Mouse (Mus musculus) kidney, postnatal 4 days (tissue): ENCODE measurements around the gene Hoxd4.

Experiments used
- DNase-seq, 2 experiments: peaks; one replicate each; pipeline ENCODE4 v3.0.0; 2021; ENCODE audit warnings: mixed read lengths in 2 of 2

Gene Hoxd4

DNA sequence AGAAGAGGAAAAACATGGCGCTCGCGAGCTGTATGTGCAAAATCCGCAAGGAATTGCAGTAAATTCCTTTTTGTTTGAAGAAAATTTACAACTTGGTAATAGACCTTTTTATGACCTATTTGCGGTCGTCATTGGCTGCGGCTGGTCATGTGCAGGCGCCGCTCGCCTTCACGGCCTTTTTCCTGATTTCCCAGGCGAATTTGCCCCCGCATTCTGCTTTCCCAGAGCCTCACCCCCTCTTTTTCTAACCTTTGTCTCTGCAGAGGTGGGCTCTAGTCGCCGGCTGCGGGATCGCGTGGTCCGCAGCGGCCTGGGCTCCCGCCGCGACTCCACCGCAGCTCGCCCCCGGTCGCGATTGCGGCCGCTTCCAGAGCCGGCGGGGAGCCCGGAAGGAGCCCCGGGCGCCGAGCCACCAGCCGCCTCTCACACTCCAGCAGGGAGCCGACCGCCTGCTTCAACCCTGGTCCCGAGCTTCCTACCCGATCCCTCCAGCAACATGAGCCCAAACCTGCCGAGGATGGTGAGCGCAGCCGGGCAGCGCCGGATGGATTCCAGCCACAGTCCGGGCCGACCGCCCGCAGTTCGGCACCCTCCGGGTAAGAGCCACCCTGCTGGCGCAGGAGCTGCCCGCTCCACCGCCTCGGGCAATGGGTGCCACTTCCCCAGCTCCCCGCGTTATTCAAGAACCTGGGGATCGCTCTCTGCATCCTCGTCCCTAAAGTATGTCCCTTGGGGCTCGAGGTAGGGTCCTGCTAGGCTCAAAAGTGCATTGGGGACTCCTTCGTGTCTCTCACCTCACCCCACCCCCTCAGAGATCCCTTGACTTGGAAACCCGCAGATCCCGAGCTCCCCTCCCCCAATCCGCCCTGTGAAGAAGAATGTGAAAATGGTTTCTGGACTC lies at the start of gene Hoxd4, which contains the start of gene Hoxd3:
Hoxd4 (plus strand) TSS at position 209 of the 901 bp plus-strand sequence.
Hoxd3 (plus strand) TSS at position 207 of the 901 bp plus-strand sequence.
- peak; percentile 80 to 88 for DNase-seq

DNA sequence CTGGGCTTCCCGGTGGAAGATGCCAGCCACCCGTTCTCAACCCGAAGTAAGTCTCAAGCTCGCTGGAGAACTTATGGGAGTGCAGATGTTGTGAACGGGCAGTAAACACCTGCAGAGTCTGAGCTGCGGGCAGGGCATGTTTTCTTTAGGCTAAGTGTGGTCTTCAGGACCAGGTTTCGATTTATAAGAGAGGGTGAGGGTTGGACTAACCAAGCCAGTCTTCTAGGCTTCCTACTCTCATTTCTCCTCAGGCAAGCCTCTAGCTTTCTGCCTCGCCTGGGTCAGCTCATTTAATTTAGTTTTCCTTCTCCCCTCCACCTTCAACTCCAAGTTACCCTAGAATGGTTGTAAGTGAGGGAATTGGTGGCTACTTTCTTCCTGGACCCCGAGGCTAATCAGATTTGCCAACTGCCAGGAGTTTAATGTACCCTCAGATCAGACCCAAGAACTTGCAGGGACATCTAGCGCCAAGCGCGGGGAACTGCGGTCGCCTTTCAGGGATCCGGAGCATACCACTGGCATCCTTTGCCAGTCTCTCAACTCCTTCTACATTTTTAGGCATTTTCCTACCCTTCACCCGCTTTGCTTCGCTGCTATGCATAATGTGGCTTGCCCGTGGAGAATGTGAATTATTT lies 48.3 kb upstream of the Hoxd4 start:
- peak; percentile 81 to 86 for DNase-seq

DNA sequence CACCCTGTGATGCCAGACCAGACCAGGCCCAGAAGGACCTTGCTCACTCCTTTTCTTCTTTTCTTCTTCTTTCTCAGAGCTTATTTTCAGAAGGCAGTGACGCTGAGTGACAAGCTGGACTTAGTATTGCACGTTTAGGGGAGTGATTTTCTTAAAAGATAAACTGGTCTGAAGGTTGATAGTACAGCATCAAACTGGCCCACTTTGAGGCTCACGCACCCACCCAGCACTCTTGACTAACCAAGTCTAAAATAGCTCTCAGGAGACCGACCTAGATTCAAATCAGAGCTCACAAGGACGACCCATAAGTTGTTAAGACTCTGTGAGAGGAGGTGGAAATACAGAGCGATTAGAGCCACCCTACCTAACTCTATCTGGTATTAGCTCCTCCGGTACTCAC lies 45.3 kb upstream of the Hoxd4 start:
- peak in 1 of 2 experiments; percentile 9 for DNase-seq

DNA sequence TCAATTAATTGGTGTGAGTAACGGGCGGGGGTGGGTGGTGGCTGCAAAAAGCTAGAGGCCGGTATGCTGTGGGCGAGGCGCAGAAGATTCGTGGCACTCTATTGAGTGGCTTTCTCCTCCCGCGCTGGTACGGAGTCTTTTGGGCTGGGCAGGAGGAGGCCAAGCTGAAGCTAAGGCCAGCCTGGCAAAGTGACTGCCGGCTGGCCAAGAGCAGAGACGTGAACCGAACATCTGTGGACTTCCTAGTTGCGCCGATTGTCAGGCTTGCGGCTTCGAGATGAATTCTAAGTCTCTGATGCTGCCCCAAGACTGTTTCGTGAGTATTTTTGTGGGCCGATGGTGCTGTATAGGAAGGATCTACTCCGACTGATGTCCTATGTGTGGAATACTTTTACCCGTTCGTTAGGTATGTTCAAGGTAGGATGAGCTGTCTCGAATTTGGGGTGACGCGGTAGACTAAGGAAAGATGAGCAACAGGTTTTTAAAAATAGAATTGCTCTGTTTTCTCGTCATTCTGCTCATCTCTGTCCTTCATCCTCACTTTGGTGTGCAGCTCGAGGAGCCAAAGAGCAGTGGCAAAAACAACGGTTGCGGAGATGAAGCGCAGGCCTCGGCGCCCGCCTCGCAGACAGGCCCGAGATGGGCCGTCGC lies 44.4 kb upstream of the Hoxd4 start:
- DNase-seq: peak in 1 of 2 experiments; percentile 53

DNA sequence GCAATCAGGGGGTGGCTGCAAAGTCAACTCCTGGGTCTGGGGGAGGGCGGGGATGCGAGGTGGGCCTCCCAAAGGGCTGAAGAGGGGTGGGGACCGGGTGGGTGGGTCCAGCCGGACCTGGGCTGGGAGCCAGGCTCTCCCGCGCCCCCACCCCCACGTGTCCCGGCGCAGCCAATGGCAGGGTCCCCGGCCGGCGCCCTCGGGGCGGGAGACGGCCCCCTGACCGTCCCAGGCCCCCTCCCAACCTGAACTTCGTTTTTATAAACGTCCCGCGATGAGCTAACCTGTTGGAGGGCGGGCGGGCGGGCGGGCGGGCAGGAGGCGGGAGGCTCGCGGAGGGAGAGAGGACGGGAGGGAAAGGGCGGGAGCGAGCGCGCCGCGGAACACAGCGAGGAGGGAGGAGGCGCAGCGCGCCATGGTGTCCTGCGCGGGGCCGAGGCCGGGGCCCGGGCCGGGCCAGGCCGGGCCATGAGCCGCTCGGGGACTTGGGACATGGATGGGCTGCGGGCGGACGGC lies 43.8 kb upstream of the Hoxd4 start, which contains the start of gene Hoxd13:
Hoxd13 (plus strand) TSS at position 469 of the 516 bp plus-strand sequence.
- DNase-seq: peak; percentile 45 to 63

DNA sequence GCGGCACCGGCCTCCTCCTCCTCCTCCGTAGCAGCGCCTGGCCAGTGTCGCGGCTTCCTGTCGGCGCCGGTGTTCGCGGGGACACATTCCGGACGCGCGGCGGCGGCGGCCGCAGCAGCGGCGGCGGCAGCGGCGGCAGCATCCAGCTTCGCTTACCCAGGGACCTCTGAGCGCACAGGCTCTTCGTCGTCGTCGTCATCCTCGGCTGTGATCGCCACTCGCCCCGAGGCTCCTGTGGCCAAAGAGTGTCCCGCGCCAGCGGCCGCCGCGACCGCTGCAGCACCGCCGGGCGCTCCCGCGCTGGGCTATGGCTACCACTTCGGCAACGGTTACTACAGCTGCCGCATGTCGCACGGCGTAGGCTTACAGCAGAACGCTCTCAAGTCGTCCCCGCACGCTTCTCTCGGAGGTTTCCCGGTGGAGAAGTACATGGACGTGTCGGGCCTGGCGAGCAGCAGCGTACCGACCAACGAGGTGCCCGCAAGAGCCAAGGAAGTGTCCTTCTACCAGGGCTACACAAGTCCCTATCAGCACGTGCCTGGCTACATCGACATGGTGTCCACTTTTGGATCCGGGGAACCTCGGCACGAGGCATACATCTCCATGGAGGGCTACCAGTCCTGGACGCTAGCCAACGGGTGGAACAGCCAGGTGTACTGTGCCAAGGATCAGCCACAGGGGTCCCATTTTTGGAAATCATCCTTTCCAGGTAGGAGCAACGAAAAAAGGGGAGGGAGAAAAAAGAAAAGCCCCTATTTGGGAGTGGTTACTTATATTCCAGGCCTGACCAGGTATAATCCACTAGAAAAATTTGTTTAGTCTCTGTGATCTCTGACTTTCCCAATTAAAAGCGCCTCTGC lies 43.1 kb upstream of the Hoxd4 start:
- peak; percentile 54 to 66 for DNase-seq

DNA sequence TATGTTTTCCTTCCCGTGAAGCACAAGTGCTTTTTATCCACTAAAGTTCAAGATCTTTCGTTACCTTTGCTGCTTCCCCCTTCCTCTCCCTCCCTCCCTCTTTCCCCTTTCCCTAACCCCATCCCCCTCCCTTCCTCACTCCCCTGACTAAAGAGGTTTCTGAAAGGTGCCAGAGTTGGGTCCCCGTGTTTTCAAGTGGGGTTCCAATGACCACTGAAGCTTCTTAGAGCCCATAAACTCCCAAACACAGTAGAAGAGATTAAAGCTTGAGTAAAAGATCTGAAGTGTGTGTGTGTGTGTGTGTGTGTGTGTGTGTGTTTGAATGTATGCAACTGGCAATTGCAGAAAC lies 42.5 kb upstream of the Hoxd4 start:
- peak in 1 of 2 experiments; percentile 19 for DNase-seq

DNA sequence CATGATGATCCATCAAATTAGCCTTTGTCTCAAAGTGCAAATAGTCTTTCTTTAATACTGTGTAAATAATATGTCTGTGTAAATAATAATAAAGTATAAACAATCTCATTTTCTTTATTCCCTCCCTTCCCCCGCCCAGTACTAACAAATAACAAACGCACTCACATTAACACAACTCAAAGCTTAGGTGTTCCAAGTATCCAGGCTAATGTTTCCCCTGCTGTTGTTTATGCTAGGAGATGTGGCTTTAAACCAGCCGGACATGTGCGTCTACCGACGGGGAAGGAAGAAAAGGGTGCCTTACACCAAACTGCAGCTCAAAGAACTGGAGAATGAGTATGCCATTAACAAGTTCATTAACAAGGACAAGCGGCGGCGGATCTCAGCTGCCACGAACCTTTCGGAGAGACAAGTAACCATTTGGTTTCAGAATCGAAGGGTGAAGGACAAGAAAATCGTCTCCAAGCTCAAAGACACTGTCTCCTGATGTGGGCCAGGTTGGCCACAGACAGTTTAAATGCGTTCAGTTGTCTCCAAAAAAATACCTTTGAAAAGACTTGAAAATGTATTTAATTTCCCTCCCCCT lies 42.0 kb upstream of the Hoxd4 start:
- DNase-seq: peak in 1 of 2 experiments; percentile 36

DNA sequence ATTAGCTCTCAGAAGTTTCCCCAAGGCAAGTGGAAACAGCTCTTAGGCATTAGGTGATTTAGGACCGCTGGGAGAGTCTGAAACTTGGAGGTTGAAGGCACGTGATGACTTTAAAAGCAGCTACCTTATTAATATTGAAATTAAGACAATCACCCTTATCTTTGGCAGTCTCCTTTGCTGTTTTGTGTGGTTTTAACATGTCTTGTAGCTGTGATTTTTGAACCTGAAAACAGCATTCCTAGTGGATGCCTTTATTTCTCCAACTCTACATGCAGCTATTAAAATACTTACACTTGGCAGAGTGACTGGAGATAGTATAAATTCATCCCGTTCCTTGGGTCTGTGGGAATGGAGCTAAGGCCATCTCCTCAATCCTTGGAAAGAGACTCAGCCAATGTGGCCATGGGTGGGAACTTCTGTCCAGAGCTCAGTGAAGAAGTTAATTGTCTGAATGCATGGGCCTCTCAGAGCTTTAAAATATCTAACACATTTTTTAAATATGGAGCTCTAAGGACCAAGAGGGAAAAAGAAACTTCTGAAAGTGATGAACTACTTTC lies 41.0 kb upstream of the Hoxd4 start:
- DNase-seq: no peak

DNA sequence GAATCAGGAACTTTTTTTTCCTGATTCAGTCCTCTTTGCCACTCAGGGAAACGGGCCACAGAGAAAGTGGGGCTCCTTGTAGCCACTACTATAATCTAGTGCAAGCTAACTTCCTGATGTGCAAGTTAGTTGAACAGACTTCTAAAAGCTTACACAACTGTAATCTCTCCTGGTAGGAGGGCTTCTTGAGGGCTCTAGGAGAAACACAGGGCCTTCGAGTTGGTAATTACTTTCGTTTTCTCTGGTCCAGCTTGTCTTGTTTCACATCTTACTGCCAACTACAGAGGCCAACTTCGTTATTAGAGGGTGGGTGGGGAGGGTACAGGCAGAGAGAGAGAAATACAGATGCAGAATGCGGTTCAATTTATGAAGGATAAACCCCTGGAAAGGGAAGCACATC lies 39.9 kb upstream of the Hoxd4 start:
- peak in 1 of 2 experiments; percentile 10 for DNase-seq

DNA sequence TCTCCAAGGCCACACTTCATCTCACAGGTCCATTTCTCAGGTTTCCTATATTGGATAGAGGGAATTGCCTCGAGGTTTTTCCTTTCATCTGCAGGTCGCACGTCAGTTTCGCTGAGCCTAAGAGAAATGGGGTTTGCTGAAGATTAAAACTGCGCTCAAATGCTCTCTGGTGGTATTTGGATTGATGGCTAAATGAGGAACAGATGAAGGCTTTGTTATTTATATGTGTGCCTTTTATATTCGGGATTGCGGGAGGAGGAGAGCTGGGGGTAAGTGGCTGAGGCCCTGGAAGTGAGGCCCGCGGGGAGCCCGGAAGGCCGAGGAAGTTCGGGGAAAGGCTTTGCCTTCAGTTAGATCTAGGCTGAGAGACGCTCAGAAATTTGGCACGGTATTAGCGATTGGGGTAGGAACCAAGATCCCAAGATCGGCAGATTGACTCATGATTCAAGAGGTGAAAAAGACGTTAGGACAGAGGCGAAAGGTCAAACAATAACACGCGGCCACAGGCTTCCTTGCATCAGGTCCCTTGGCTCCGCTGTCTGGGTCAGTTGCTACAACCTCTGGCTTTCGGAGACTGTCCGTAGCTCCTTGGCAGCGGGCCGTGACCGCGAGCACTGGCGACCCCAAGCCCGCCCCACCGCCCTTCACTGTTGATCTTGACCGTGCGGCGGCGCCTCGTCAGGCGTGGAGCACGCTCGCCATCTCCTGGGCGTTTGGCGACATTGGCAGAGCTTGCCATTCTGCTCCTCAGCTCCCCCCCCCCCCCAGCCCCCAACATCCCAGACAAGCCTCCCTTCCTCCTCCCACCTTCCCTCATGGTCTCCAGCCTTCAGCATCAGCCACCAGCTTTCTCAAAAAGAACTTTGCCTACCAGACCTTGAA lies 39.0 kb upstream of the Hoxd4 start:
- DNase-seq: peak; percentile 85 to 90

DNA sequence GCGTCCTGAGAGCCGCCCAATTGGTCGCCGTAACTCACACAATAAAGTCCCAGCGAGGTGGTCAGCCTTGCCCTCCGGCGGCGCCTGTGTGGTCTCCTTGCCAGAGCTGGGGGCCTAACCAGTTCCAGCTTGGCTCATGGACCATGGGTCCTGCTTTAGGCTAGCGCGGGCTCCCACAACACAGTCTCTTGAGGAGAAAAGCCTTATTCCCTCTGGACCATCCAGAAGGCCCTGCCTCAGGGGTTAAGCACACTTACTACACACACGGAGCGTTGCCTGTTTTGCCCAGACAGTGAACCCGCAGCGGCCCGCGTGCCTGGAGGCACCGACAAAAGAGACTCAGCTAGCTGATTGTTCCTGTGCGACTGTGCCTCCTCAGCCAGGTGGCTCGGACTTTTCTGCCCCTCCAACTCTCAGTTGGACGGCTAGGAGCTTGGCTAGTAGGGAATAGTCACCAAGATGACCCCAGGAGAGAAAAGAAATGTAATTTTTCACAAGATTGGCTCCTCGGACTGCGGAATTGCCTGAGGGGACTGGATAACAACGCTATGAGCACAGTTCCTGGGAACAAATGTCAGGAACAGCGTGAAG lies 37.8 kb upstream of the Hoxd4 start:
- peak in 1 of 2 experiments; percentile 20 for DNase-seq

DNA sequence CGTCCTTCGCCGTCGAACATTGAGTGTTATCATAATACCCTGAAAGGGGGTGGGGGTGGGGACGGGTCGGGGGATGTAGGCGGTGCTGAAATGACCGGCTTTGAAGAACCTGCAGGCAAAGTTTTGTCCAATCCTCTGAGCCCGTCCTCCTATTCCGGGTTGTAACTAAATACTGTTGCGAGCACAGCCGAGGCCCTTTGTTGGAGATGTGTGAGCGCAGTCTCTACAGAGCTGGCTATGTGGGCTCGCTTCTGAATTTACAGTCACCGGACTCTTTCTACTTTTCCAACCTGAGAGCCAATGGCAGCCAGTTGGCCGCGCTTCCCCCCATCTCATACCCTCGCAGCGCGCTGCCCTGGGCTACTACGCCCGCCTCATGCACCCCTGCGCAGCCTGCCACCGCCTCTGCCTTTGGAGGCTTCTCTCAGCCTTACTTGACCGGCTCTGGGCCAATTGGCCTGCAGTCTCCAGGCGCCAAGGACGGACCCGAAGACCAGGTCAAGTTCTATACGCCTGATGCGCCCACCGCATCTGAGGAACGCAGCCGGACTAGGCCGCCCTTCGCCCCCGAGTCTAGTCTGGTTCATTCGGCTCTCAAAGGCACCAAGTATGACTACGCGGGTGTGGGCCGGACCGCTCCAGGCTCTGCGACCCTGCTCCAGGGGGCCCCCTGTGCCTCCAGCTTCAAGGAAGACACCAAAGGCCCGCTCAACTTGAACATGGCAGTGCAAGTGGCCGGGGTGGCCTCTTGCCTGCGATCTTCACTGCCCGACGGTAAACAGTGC lies 36.7 kb upstream of the Hoxd4 start, which contains the start of gene Hoxd12:
Hoxd12 (plus strand) TSS at position 133 of the 785 bp plus-strand sequence.
- DNase-seq: peak; percentile 49 to 60

DNA sequence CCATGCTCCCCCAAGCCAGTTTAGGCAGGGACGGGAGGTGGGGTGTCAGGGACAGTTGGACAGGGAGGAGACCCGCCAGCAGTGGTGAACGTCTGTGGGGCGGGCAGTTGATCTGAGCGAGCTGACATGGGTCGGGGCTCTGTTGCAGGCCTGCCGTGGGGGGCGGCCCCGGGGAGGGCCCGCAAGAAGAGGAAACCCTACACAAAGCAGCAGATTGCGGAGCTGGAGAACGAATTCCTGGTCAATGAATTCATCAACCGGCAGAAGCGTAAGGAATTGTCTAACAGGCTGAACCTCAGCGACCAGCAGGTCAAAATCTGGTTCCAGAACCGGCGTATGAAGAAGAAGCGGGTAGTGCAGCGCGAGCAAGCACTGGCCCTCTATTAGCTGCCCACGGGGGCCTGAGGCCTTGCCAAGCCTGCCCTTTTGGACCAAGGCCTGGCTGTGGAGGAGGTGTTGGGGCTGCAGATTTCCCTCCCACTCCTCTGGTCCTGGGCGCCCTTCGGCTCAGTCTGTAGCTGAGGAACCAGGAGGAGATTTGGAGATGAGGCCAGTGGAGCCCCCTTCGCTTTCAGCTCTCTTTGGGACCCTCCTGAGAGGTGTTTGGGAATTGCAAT lies 36.0 kb upstream of the Hoxd4 start:
- peak in 1 of 2 experiments; percentile 43 for DNase-seq

DNA sequence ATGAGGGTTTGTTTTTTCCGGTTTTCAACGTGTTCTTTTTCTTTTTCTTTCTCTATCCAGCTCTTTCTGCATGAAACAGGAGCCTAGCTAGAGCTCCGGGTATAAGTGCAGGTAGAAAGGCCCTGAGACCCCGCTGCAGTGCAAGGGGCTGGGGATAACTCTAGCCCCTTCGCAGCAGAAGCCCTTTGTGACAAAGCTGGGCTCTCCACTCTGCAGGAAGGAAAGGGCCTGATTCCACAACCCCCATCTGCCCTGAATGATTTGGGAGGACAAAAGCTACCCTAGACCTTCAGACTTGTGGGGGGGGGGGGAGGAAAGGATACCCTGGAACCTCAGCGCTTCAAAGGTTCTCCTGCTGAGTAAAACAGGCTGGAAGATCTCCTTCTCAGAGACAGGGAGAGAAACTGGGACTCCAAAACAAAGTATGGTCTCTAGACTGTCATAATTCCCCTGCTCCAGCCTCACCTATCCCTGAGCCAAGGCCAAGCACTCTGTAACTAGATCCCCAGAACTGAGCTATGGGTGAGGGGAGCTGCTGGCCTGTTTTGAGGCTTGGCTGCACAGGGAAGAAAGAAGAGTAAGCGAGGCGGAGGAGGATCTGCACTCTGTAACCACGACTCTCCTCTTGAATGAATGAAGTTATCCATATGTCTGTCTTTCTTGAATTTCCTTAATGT lies 35.2 kb upstream of the Hoxd4 start:
- DNase-seq: peak in 1 of 2 experiments; percentile 20

DNA sequence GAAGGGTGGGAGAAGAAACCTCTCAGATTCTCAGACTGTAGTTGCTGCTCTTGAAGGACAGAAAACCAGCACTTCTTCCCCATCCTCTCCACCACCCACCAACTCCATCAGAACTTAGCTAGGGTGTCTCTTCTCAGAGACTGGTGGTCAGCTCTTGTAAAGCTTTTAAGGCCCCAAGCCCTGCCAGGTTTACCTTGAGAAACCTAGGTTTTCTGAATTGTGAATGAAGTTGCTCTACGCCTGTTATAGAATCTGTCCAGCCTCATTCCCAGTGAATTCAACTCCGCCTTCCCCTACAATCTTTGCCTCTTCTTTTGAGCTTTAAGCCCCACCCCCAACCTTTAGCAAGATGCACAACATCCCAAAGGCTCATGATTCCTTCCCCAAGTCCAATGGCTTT lies 34.6 kb upstream of the Hoxd4 start:
- DNase-seq: peak in 1 of 2 experiments; percentile 11

DNA sequence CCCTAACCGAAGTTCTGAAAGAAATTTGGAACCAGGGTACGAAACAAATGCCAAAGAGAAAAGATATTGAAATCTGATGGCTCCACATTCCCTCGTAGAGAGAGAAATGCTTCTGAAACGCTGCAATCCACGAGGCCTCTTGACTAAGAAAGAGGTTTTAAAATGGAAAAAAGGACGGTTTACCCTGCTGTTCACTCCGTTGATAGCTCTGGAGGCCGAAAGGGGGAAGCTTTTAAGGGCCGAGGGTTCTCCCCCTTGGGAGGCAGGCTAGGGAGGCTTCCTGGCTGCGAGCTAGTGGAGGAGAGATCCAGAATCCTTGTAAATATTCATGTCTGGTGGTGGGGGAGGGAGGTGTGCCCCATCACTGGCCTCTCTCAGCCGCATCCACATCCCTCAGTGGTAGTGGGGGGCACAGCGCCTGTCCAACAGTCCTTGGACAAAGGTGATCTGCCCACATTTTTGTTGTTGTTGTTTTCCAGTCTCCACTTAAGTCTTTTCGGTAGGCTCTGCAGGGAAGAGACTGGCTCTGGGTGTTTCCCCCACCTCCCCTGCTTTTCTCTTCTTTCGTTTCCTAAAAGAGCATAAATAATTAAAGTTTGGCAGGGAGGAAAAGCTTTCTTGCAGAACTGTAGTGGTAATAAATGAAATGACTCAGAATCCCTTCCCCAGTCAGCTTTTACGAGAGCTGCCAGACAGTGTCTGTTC lies 32.7 kb upstream of the Hoxd4 start, which contains the start of gene Hoxd11:
Hoxd11 (plus strand) TSS at position 667 of the 705 bp plus-strand sequence.
- peak; percentile 48 to 61 for DNase-seq
